Mouse (Mus musculus): Measurements from ENCODE around the gene Entr1. TPM values are rescaled to one million over a fixed set of nuclear protein-coding genes. Genes with fewer than 3 reads are reported as not detected.

The Entr1 gene
- 10.0 and 30.9 TPM in 2 replicates for polyA plus RNA-seq (2012; ENCODE audit: insufficient read depth, low replicate concordance)

GRCm38 (mm10) chr2:26389154-26389690 lies at the start of gene Entr1, which contains the start of gene Pmpca:
Gene Entr1 (minus strand): TSS chr2:26389316.
Gene Pmpca (plus strand): TSS chr2:26389339.
- TF ChIP-seq FLI1 (IDR thresholded peaks at IDR 0.05; ENCODE audit: low read length) (peak; percentile 91), GATA1 (IDR thresholded peaks at IDR 0.05; ENCODE audit: borderline replicate concordance, low read length) (no peak)
- peaks cover 78% of the 10 kb centered on the region for H3K36me3 ChIP-seq (replicated peaks; ENCODE audit: low read length)

DNA sequence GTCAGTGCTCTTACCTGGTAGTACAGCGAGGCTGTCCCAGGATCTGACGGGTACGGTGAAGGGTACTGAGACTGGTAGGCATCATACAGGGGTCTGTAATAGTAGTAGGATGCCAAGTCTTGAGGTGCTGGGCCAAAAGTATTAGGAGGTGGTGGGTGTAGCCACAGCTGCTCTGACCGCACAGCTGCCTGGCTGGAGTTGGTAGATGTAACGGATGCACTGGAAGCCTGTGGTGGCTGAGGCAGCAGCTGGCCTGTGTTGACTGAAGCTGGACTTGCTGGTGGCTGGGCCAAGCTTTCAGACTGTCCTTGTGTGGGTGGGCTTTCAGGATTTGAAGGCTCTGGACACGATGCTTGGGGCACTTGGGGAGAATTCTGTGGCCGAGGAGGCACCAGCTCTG lies 49.3 kb upstream of the Entr1 start:
- no peak overlapping the region for H3K4me3 ChIP-seq (replicated peaks)
- H3K36me3 ChIP-seq (replicated peaks; ENCODE audit: low read length) = peaks cover 92% of the 10 kb centered on the region
- TF ChIP-seq FLI1 (IDR thresholded peaks at IDR 0.05; ENCODE audit: low read length) = no peak
- no peak for TF ChIP-seq GATA1 (IDR thresholded peaks at IDR 0.05; ENCODE audit: borderline replicate concordance, low read length)
- no peaks in the 10 kb centered on the region for H3K9me3 ChIP-seq
- H3K4me1 ChIP-seq = peaks cover 54% of the 10 kb centered on the region
- H3K27me3 ChIP-seq (replicated peaks) = no peaks in the 10 kb centered on the region

More at GRCm38 (mm10) chr2:26389154-26389690, at the start of gene Entr1, which contains the start of gene Pmpca:
- Histone ChIP-seq H3K4me1 (peaks cover 60% of the 10 kb centered on the region), H3K4me3 (replicated peaks) (peak within 1 kb of the TSS; percentile 94), H3K9me3 (no peaks in the 10 kb centered on the region), H3K27me3 (replicated peaks) (no peaks in the 10 kb centered on the region)

GRCm38 (mm10) chr2:26437221-26437620 lies 48.1 kb upstream of the Entr1 start:
- Histone ChIP-seq H3K27me3 (replicated peaks) (no peaks in the 10 kb centered on the region), H3K4me3 (replicated peaks) (no peak overlapping the region), H3K36me3 (replicated peaks; ENCODE audit: low read length) (peaks cover 96% of the 10 kb centered on the region), H3K4me1 (peaks cover 48% of the 10 kb centered on the region), H3K9me3 (no peaks in the 10 kb centered on the region)
- TF ChIP-seq FLI1 (IDR thresholded peaks at IDR 0.05; ENCODE audit: low read length) (no peak), GATA1 (IDR thresholded peaks at IDR 0.05; ENCODE audit: borderline replicate concordance, low read length) (no peak)

DNA sequence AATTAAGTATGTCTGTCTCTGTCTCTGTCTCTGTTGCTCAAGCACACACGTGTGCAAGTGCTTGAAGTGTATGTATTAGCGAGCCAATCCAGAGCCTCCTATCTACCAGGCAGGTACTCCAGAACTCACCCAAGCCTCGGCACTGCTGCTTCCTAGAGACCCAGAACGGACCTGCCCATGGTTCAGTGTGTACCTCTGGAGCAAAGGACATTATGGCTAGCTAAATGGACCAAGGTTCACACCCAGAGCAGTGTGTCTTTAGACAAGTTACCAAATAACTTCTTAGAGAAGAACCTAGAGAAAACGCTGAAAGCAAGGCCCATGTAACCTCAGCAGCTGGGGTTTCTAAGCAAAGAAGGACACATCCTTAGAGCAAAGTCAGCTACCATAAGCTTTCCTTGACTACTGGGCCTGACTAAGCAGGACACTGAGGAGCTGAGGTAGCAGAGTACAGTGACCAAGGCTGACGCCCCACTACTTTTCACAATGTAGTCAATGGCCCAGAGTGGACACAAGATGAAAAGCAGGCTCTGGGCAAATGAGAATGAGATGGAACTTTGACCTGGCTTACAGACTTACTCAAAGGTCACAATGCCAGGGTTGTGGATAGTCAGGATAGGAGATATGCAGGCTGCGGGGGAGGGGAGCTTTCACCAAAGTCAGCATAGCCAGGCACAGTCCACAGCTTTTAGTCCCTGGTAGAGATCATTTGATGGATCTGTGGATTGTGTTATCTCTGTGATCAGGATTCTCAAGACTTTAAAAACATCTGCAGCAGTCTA lies 45.9 kb upstream of the Entr1 start:
- no peaks in the 10 kb centered on the region for H3K27me3 ChIP-seq (replicated peaks)
- peaks cover 44% of the 10 kb centered on the region for H3K4me1 ChIP-seq
- no peaks in the 10 kb centered on the region for H3K9me3 ChIP-seq
- peaks cover 96% of the 10 kb centered on the region for H3K36me3 ChIP-seq (replicated peaks; ENCODE audit: low read length)
- no peak overlapping the region for H3K4me3 ChIP-seq (replicated peaks)
- TF ChIP-seq GATA1 (IDR thresholded peaks at IDR 0.05; ENCODE audit: borderline replicate concordance, low read length) (no peak), FLI1 (IDR thresholded peaks at IDR 0.05; ENCODE audit: low read length) (no peak)

GRCm38 (mm10) chr2:26429851-26430250 lies 40.7 kb upstream of the Entr1 start:
- Histone ChIP-seq H3K27me3 (replicated peaks) (no peaks in the 10 kb centered on the region), H3K36me3 (replicated peaks; ENCODE audit: low read length) (peaks cover 98% of the 10 kb centered on the region), H3K4me3 (replicated peaks) (no peak overlapping the region), H3K9me3 (no peaks in the 10 kb centered on the region), H3K4me1 (peaks cover 20% of the 10 kb centered on the region)
- no peak for TF ChIP-seq FLI1 (IDR thresholded peaks at IDR 0.05; ENCODE audit: low read length)
- TF ChIP-seq GATA1 (IDR thresholded peaks at IDR 0.05; ENCODE audit: borderline replicate concordance, low read length) = no peak

DNA sequence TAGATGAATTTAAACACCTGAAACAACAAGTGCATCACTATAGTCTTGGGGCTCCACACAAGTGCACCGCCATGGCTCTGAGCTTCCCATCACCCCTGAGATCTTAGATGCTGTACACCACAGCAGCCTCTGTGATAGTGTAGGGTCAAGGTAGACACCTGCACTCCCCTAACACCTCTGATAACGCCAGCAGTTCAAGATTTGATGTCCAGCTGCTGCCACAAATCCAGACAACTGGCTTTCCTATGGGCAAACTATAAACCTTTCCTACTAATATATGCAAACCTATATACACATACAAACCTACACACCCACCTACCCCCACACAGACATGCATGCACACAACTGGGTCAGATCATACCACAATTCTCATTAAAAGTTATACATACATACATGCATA lies 35.4 kb upstream of the Entr1 start:
- H3K4me1 ChIP-seq = peaks cover 9% of the 10 kb centered on the region
- TF ChIP-seq FLI1 (IDR thresholded peaks at IDR 0.05; ENCODE audit: low read length) = no peak
- no peak for TF ChIP-seq GATA1 (IDR thresholded peaks at IDR 0.05; ENCODE audit: borderline replicate concordance, low read length)
- peaks cover 99% of the 10 kb centered on the region for H3K36me3 ChIP-seq (replicated peaks; ENCODE audit: low read length)
- no peaks in the 10 kb centered on the region for H3K9me3 ChIP-seq
- no peaks in the 10 kb centered on the region for H3K27me3 ChIP-seq (replicated peaks)
- no peak overlapping the region for H3K4me3 ChIP-seq (replicated peaks)

DNA sequence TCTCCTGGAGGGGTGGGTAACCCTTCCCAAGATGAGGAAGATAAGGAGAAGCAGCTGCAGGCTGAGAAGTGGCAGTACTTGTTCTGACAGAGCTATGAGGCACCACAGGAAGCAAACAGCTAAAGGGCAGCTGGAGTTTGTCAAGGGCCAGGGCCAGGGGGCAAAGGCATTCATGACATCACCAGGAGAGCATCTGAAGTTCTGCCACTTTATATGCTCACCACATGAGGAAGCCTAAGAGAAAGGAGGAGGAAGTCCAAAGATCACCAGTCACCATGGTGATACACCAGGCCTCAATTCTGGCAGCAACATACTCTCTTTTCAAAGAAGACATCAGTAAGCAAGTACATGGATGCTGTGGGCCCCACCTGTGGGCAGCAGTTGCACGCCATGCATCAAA lies 34.0 kb upstream of the Entr1 start:
- no peaks in the 10 kb centered on the region for H3K9me3 ChIP-seq
- H3K27me3 ChIP-seq (replicated peaks) = no peaks in the 10 kb centered on the region
- no peak for TF ChIP-seq FLI1 (IDR thresholded peaks at IDR 0.05; ENCODE audit: low read length)
- H3K36me3 ChIP-seq (replicated peaks; ENCODE audit: low read length) = peaks cover 99% of the 10 kb centered on the region
- no peak overlapping the region for H3K4me3 ChIP-seq (replicated peaks)
- peaks cover 2% of the 10 kb centered on the region; the same call in 1 of the 2 replicates for H3K4me1 ChIP-seq

GRCm38 (mm10) chr2:26421969-26422368 lies 32.9 kb upstream of the Entr1 start:
- Histone ChIP-seq H3K4me1 (peaks cover 2% of the 10 kb centered on the region; the same call in 1 of the 2 replicates), H3K9me3 (no peaks in the 10 kb centered on the region), H3K36me3 (replicated peaks; ENCODE audit: low read length) (peaks cover 100% of the 10 kb centered on the region), H3K27me3 (replicated peaks) (no peaks in the 10 kb centered on the region), H3K4me3 (replicated peaks) (no peak overlapping the region)
- TF ChIP-seq FLI1 (IDR thresholded peaks at IDR 0.05; ENCODE audit: low read length) = no peak
- TF ChIP-seq GATA1 (IDR thresholded peaks at IDR 0.05; ENCODE audit: borderline replicate concordance, low read length) = no peak

GRCm38 (mm10) chr2:26418120-26418519 lies 29.0 kb upstream of the Entr1 start:
- H3K4me3 ChIP-seq (replicated peaks) = no peak overlapping the region
- no peaks in the 10 kb centered on the region for H3K9me3 ChIP-seq
- peaks cover 99% of the 10 kb centered on the region for H3K36me3 ChIP-seq (replicated peaks; ENCODE audit: low read length)
- H3K4me1 ChIP-seq = peaks cover 4% of the 10 kb centered on the region; the same call in 1 of the 2 replicates
- H3K27me3 ChIP-seq (replicated peaks) = no peaks in the 10 kb centered on the region
- no peak for TF ChIP-seq FLI1 (IDR thresholded peaks at IDR 0.05; ENCODE audit: low read length)
- no peak for TF ChIP-seq GATA1 (IDR thresholded peaks at IDR 0.05; ENCODE audit: borderline replicate concordance, low read length)

- H3K27me3 ChIP-seq (replicated peaks) = no peaks in the 10 kb centered on the region
- TF ChIP-seq FLI1 (IDR thresholded peaks at IDR 0.05; ENCODE audit: low read length) = no peak
- no peak for TF ChIP-seq GATA1 (IDR thresholded peaks at IDR 0.05; ENCODE audit: borderline replicate concordance, low read length)
- H3K9me3 ChIP-seq = no peaks in the 10 kb centered on the region
- H3K36me3 ChIP-seq (replicated peaks; ENCODE audit: low read length) = peaks cover 99% of the 10 kb centered on the region
- peaks cover 4% of the 10 kb centered on the region; the same call in 1 of the 2 replicates for H3K4me1 ChIP-seq
- no peak overlapping the region for H3K4me3 ChIP-seq (replicated peaks)
Measured at GRCm38 (mm10) chr2:26417066-26417465, 27.9 kb upstream of the Entr1 start.
